Mouse (Mus musculus): Measurements from ENCODE around the gene Nectin4. TPM values are rescaled to one million over a fixed set of nuclear protein-coding genes. Genes with fewer than 3 reads are reported as not detected.
A peak's percentile ranks its signal among the peaks of the same experiment; 100 is the strongest.

The Nectin4 gene
- polyA plus RNA-seq, 1 experiment from 2014 or later: 61.5 TPM

DNA sequence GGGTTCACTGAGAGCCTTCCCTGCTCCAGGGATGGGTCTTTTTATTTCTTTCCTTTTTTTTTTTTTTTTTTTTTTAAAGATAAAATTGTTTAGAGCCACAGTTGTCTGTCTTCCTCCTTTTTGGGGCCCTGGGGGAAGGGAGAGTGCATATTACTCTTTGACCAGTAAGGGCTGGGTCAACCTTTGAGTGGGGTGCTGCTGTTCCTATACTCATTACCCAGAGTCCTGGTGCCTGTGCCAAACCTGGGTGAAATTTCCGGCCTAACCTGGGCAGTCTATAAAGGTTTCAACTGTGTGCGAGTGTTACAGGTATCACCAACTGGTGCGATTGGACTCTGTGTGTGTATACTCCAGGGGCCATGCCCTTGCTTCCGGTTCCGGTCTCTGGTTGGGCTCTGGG lies 48.8 kb downstream of the Nectin4 start, which contains the start of gene Tstd1:
Gene Tstd1, plus strand, starts transcription at position 213 of the 400 bp plus-strand sequence.
- ATAC-seq (ENCODE audit: insufficient number of reproducible peaks, low FRiP score, low TSS enrichment, low read depth): no peak
- 90% methylated on average over 5 of the region's 5 CpGs for WGBS
- peaks cover 51% of the 10 kb centered on the region for H3K36me3 ChIP-seq

DNA sequence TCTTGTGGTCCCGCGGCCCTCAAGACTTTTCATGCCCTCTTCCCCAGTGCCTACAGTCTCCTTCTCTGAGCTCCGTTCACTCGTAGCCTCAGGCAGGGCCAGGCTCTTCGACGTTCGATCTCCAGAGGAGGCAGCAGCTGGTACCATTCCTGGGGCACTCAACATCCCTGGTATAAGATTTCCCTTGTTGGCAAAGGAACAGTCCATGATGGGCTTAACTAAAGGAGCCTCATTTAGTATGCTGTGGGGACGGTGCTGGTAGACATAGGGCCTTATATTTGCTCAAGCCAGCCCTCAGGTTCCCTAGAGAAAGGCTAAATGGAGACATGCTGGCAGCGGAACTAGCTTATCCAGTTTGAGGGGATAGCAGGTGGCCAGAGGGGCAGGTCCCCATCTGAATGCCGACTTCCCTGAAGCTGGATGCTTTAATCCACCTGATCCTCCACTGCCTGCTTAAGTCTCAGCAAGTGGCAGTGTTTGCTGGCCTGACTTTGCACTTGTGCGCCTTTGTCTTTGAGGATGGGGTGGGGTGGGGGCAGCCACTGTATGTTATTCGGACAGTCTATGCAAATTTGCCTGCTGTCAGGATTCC lies 49.5 kb downstream of the Nectin4 start:
- H3K9me3 ChIP-seq: no peaks in the 10 kb centered on the region
- H3K27ac ChIP-seq: no peak overlapping the region
- H3K27me3 ChIP-seq: no peaks in the 10 kb centered on the region
- H3K4me2 ChIP-seq: no peak overlapping the region
- WGBS: 62% methylated on average over 12 of the region's 12 CpGs
- H3K9ac ChIP-seq: no peak overlapping the region
- H3K36me3 ChIP-seq: peaks cover 51% of the 10 kb centered on the region
- H3K4me1 ChIP-seq: 0 out of 2 replicates have a peak, but pooled peaks cover 2% of the 10 kb centered on the region
- no peak overlapping the region for H3K4me3 ChIP-seq
- no peak for ATAC-seq (ENCODE audit: insufficient number of reproducible peaks, low FRiP score, low TSS enrichment, low read depth)

More for the DNA sequence above, 48.8 kb downstream of the Nectin4 start, which contains the start of gene Tstd1:
- H3K27me3 ChIP-seq: no peaks in the 10 kb centered on the region
- no peak within 1 kb of the TSS for H3K4me2 ChIP-seq
- H3K27ac ChIP-seq: no peak within 1 kb of the TSS
- H3K4me1 ChIP-seq: peaks cover 9% of the 10 kb centered on the region; the same call in 1 of the 2 replicates
- no peak within 1 kb of the TSS for H3K9ac ChIP-seq
- no peak within 1 kb of the TSS for H3K4me3 ChIP-seq
- no peaks in the 10 kb centered on the region for H3K9me3 ChIP-seq

GRCm38 (mm10) chr1:171419905-171420304 lies 50.0 kb downstream of the Nectin4 start:
- Histone ChIP-seq H3K9me3 (no peaks in the 10 kb centered on the region), H3K4me2 (no peak overlapping the region), H3K4me3 (no peak overlapping the region), H3K4me1 (0 out of 2 replicates have a peak, but pooled peaks cover 2% of the 10 kb centered on the region), H3K27ac (no peak overlapping the region), H3K27me3 (no peaks in the 10 kb centered on the region), H3K36me3 (peaks cover 51% of the 10 kb centered on the region), H3K9ac (no peak overlapping the region)
- 91% methylated on average over 5 of the region's 5 CpGs for WGBS
- no peak for ATAC-seq (ENCODE audit: insufficient number of reproducible peaks, low FRiP score, low TSS enrichment, low read depth)

GRCm38 (mm10) chr1:171422504-171423095 lies 52.7 kb downstream of the Nectin4 start:
- WGBS: 89% methylated on average over 8 of the region's 8 CpGs

GRCm38 (mm10) chr1:171424638-171425037 lies 54.7 kb downstream of the Nectin4 start:
- H3K9ac ChIP-seq: no peak overlapping the region
- 0 out of 2 replicates have a peak, but pooled peaks cover 2% of the 10 kb centered on the region for H3K9me3 ChIP-seq
- H3K27ac ChIP-seq: no peak overlapping the region
- H3K4me2 ChIP-seq: no peak overlapping the region
- no peak for ATAC-seq (ENCODE audit: insufficient number of reproducible peaks, low FRiP score, low TSS enrichment, low read depth)
- no peak overlapping the region for H3K4me3 ChIP-seq
- H3K36me3 ChIP-seq: peaks cover 7% of the 10 kb centered on the region; the same call in 1 of the 2 replicates
- H3K27me3 ChIP-seq: no peaks in the 10 kb centered on the region
- WGBS: 62% methylated on average over 5 of the region's 5 CpGs
- H3K4me1 ChIP-seq: no peaks in the 10 kb centered on the region

More at GRCm38 (mm10) chr1:171422504-171423095, 52.7 kb downstream of the Nectin4 start:
- H3K4me3 ChIP-seq: no peak overlapping the region
- H3K36me3 ChIP-seq: peaks cover 27% of the 10 kb centered on the region
- no peak overlapping the region for H3K27ac ChIP-seq
- no peaks in the 10 kb centered on the region for H3K27me3 ChIP-seq
- 0 out of 2 replicates have a peak, but pooled peaks cover 2% of the 10 kb centered on the region for H3K4me1 ChIP-seq
- no peaks in the 10 kb centered on the region for H3K9me3 ChIP-seq
- no peak overlapping the region for H3K9ac ChIP-seq
- H3K4me2 ChIP-seq: no peak overlapping the region
- ATAC-seq (ENCODE audit: insufficient number of reproducible peaks, low FRiP score, low TSS enrichment, low read depth): no peak

DNA sequence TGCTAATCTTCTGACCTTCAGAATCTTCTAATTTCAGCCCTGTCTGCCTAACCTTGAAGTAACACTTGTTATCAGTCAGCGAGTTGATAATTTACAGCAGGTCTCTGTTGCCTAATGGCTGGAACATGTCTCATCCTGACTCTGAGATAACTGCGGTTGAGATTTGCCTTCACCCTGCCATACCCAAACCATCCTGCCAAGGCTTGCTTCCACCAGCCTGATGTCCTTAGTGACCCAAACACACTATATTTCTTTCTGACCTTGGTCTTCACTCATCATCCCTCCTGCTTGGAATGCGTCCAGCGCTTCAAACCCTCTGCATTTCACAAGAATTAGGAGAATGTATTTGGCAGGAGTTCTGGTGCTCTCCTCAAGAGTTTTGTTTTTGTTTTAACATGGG lies 55.2 kb downstream of the Nectin4 start:
- Histone ChIP-seq H3K4me1 (no peaks in the 10 kb centered on the region), H3K4me2 (no peak overlapping the region), H3K36me3 (peaks cover 7% of the 10 kb centered on the region; the same call in 1 of the 2 replicates), H3K27me3 (no peaks in the 10 kb centered on the region), H3K27ac (no peak overlapping the region), H3K4me3 (no peak overlapping the region), H3K9me3 (0 out of 2 replicates have a peak, but pooled peaks cover 2% of the 10 kb centered on the region), H3K9ac (no peak overlapping the region)
- no peak for ATAC-seq (ENCODE audit: insufficient number of reproducible peaks, low FRiP score, low TSS enrichment, low read depth)
- WGBS: 68% methylated on average over 4 of the region's 4 CpGs

- no peak overlapping the region for H3K9ac ChIP-seq
- H3K27me3 ChIP-seq: peaks cover 10% of the 10 kb centered on the region; the same call in 1 of the 2 replicates
- H3K9me3 ChIP-seq: 0 out of 2 replicates have a peak, but pooled peaks cover 2% of the 10 kb centered on the region
- no peak for ATAC-seq (ENCODE audit: insufficient number of reproducible peaks, low FRiP score, low TSS enrichment, low read depth)
- H3K4me2 ChIP-seq: no peak overlapping the region
- no peak overlapping the region for H3K27ac ChIP-seq
- no peaks in the 10 kb centered on the region for H3K4me1 ChIP-seq
- no peaks in the 10 kb centered on the region for H3K36me3 ChIP-seq
- no peak overlapping the region for H3K4me3 ChIP-seq
- 68% methylated on average over 5 of the region's 5 CpGs for WGBS
These were observed 62.3 kb downstream of the Nectin4 start for GRCm38 (mm10) chr1:171432158-171432557.

GRCm38 (mm10) chr1:171435288-171435814 lies 65.5 kb downstream of the Nectin4 start:
- Histone ChIP-seq H3K4me2 (no peak overlapping the region), H3K4me3 (no peak overlapping the region), H3K9me3 (no peaks in the 10 kb centered on the region), H3K27me3 (peaks cover 19% of the 10 kb centered on the region; the same call in 1 of the 2 replicates), H3K9ac (no peak overlapping the region), H3K4me1 (peaks cover 13% of the 10 kb centered on the region), H3K27ac (no peak overlapping the region), H3K36me3 (no peaks in the 10 kb centered on the region)
- WGBS: 17% methylated on average over 7 of the region's 7 CpGs
- no peak for ATAC-seq (ENCODE audit: insufficient number of reproducible peaks, low FRiP score, low TSS enrichment, low read depth)

DNA sequence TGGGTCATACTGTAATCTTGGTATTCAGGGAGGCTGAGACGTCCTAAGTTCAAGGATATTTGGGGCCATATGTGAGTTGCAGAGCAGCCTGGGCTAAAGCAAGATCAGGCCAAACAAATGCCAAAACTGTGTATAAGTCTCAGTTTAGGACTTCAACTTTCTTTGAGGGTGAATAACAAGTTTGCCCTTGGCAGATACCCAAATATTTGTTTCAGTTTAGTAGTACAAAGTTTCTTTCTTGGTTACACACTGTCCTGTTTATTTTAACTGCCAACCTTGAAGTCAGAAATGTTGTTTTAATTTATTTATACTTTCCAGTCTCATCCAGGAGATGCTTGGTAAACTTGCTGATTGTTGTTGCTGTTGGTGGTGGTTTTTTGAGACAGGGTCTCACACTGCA lies 66.1 kb downstream of the Nectin4 start:
- Histone ChIP-seq H3K4me2 (no peak overlapping the region), H3K4me1 (peaks cover 18% of the 10 kb centered on the region), H3K27me3 (peaks cover 19% of the 10 kb centered on the region; the same call in 1 of the 2 replicates), H3K36me3 (no peaks in the 10 kb centered on the region), H3K9me3 (no peaks in the 10 kb centered on the region), H3K9ac (no peak overlapping the region), H3K27ac (no peak overlapping the region), H3K4me3 (no peak overlapping the region)
- WGBS: 29% methylated on average over 1 of the region's 1 CpGs
- ATAC-seq (ENCODE audit: insufficient number of reproducible peaks, low FRiP score, low TSS enrichment, low read depth): no peak

DNA sequence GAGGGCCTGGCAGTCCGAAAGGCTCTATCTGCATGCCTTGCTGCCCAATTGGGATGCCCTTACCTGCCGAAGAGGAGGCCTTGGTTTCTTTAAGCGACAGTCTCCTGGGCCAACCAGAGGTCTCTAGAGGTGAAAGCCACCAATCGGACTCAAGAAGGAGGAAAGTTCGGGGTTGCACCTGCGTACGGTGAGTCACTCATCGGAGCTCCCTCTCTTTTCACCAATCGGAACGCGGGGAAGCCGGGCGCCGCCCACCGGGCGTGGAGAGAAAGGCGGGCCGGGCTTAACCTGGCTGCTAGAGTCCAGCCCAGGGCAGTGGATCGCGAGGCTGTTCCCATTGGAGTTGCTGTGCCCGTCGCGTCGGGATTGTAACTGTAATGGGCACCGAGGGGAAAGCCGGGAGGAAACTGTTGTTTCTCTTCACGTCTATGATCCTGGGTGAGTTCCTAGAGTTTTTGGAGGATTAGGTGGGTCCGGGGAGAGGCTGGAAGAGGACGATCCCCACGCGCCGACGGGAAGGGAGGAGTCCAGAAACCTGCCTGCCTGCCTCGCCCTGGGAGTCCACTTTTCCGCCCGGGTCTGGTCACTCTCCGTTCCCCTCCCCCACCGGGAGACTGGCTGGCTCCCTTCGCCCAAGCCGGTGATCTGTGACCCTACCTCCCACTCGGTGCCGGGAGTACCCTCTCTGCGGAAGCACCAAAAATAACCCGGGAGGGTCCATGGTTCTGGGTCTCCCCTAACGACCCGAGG lies 67.5 kb downstream of the Nectin4 start, which contains the start of gene F11r:
Gene F11r, plus strand, starts transcription at position 272 of the 750 bp plus-strand sequence.
- Histone ChIP-seq H3K27ac (peak within 1 kb of the TSS; percentile 39; the same call in 1 of the 2 replicates), H3K27me3 (peaks cover 19% of the 10 kb centered on the region; the same call in 1 of the 2 replicates), H3K4me1 (peaks cover 20% of the 10 kb centered on the region), H3K9me3 (no peaks in the 10 kb centered on the region), H3K4me3 (peak within 1 kb of the TSS; percentile 51), H3K4me2 (peak within 1 kb of the TSS; percentile 73), H3K9ac (peak within 1 kb of the TSS; percentile 24; the same call in 1 of the 2 replicates), H3K36me3 (no peaks in the 10 kb centered on the region)
- 0 out of 2 replicates have a peak, but pooled peaks have one; percentile 15 for ATAC-seq (ENCODE audit: insufficient number of reproducible peaks, low FRiP score, low TSS enrichment, low read depth)
- under 1% methylated on average over 46 of the region's 46 CpGs for WGBS

All from limb, embryonic 15.5 days (tissue).